Mouse (Mus musculus) CD4-positive helper T cell, adult 2 months (primary cell): ENCODE results near the gene Nfkbib.

Experiments
- DNase-seq: peaks from one replicate; pipeline ENCODE4 v3.0.0-alpha.2; 2012; ENCODE audit warnings: low read depth, missing footprints, low spot score

The Nfkbib gene

GRCm38 (mm10) chr7:28767462-28767965, at the start of gene Nfkbib:
Gene Nfkbib, minus strand, starts transcription at chr7:28767512.
- no peak for DNase-seq

DNA sequence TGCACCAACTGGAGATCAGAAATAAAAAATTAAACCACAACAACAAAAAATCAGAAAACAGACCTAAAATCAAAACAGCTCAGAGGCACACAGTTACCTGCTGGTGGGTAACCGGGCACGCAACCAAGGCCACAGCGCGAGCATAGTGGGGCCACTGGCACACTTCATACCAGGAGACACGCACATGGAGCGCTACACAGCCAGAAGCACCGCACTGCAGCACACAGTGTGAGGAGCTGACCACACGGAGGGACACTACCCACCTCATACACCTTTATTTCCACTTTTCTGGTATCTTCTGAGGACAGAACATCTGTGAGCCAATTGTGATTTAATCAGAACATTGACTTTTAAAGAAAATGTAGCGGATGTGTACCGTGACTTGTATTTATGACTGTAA, 49.6 kb upstream of the Nfkbib start:
- no peak for DNase-seq

DNA sequence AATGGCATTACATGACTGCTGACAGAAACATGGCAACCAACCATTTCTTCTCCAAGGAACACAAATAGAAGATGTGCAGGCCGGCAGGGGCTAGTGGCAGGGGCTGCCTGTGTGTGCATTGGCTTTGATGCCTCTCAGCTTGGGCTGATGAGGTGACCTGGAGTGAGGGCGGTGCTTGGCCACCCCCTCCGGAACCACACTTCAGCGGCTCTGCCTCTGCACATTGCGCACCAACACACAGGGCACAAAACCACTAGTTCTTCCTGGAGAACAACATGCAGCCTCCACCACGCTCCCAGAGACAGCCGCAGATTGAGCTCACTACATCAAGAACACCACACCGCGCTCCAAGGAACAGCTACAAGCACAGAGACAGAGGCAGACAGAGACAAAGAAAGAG, 48.9 kb upstream of the Nfkbib start:
- peak; percentile 49 for DNase-seq

GRCm38 (mm10) chr7:28815230-28815629, 47.9 kb upstream of the Nfkbib start:
- no peak for DNase-seq

DNA sequence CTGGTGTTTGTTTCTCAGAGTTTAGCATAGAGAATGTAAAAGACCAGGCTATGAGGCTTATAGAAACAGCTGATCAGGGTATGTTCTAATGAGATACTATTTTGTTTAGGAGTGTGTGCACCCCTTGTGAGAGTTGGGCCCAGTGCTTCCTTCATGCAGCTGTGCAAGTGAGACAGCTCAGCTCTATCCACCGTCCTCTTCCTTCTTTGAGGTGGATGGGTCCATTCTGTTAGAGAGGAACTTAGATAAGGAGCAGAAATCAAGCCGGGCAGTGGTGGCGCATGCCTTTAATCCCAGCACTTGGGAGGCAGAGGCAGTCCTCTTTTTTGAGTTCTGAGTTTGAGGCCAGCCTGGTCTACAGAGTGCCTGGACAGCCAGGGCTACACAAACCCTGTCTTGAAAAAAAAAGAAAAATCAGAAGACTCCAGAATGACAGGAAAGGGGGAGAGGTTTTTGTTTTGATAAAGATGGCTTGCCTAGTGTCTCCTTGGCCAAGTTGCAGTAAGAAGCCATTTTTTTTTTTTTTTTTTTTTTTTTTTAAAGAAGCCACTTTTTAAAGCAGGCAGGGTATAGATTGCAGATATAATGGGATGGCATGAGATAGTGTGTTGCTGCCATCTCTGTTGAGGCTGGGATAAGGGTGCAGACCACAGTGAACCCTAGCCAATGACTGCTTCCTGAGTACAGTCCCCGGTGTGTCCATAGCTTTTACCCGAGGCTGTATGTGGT, 47.2 kb upstream of the Nfkbib start:
- DNase-seq, result no peak

DNA sequence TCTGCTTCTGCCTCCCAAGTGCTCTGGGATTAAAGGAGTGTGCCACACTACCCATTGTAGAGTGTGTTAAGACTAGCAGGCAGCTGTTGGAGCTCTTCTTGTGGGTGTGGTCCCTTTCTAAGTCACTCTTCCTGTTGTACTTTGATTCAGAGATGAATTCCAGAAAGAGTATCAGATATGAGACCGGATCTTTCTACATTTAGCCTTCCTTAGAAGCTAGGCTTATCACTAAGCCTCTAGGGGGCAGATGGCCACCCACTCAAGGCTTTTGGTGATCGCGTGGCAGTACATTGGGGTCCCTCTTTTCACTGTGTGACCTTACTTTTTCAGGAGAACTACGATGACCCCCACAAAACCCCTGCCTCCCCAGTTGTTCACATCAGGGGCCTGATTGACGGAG, 45.6 kb upstream of the Nfkbib start:
- peak; percentile 58 for DNase-seq

- peak; percentile 42 for DNase-seq
Measured at GRCm38 (mm10) chr7:28812436-28812835, 45.1 kb upstream of the Nfkbib start.

- no peak for DNase-seq
Measured at GRCm38 (mm10) chr7:28811640-28812275, 44.4 kb upstream of the Nfkbib start.

GRCm38 (mm10) chr7:28811228-28811627, 43.9 kb upstream of the Nfkbib start:
- DNase-seq, result peak; percentile 97

GRCm38 (mm10) chr7:28810107-28811066, 43.1 kb upstream of the Nfkbib start:
- peak; percentile 99 for DNase-seq

DNA sequence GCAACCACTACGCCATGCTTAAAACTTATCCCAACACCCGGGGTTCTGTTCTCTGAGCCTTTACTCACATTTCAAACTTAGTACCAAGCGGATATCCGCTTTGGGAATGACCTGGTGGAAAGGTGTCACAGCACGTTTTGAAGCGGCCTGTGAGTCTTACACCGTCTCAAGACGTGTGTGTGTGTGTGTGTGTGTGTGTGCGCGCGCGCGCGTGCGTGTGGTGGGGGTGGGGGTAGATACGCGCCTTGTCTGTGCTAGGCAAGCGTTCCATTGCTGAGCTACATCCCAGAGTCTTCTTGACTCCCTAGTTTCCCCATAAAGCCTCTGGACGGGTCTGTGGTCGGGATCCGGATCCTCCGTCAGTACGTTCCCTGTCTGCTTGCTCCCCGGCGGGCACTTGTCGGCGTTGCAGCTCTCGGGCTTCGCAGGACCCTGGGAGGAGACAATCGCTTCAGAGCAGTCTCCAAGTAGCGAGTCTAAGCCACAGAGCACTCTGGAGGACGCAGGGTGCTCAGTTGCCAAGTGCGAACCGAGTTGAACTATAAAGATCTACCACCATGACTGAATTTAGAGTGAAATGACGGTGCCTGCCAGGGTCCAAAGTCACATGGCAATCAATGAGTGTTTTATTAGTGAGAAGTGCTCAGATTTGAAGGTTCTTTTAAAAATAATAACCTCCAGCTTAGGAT, 42.2 kb upstream of the Nfkbib start:
- DNase-seq, result peak; percentile 90

DNA sequence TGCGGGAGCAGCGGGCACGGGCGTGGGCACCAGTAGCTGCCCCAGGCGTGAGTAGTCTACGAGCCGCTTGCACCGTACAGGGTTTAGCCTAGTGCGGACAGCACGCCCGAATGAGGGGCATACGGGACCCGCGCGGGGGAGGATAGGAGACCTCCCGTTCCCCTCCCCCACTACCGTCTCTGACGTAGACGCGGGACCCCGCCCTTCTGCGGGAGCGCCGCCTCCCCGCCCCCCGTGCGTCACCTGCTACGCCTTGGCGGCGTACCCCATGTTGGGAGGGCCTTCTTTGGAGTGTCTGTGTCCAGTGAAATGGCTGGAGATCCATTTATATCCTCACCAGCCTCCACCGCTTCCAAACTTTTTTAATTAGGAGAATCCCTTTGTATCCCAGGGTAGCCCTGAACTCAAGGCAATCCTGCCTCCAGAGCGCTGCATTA, 41.7 kb upstream of the Nfkbib start:
- peak; percentile 95 for DNase-seq

DNA sequence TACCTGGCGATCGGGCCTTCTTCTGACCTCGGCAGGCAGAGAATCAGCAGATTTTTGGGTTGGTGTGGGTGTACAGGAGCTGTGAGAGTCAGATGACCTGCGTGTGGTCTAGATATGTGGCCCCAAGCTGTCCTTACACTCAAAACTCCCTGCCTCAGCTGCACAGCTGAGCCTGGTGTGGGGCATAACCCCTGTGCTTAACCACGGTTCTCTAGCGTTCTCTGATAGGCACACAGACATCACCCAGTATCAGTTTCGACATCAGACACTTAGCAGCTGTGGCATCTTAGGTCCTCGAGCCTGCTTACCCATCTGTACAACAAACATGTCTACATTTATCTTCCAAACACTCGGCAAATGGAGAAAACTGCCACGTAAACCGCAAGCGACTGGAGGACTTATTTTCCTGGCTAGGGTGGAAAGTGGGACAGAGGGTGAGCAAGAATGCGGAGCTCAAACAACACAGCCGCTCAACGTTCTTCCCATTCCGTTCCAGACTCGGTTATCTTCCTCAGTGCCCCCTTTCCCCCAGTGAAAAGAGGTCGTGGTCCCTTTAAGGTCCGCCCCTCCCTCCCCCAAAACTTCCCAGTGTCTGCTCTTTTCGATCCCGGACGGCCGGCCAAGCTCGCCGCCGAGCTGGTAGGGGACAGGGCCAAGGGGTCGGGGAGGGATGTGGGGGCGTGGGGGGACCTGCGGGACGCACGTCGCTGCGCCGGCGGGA, 41.1 kb upstream of the Nfkbib start, which contains the start of gene Hnrnpl:
Hnrnpl (plus strand) TSS at position 321 of the 721 bp plus-strand sequence.
- peak; percentile 87 for DNase-seq

GRCm38 (mm10) chr7:28807641-28808220, 40.4 kb upstream of the Nfkbib start:
- DNase-seq, result no peak

DNA sequence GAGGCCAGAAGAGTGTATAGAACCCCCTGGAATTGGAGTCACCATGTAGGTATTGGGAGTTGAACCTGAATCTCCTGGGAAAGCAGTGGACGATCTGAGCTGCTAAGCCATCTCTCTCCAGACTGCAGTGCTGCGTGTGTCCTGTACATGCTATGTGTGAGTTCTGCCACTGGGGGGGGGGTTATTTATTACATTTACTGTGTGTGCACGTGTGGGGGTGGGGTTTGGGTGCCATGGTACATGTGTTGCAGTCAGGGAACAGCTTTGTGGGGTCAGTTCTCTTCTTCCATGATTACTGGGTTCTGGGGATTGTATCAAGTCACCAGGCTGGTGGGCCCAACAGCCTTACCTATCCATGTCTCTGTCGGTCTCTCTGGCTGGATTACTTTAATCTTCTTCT, 39.6 kb upstream of the Nfkbib start:
- peak; percentile 74 for DNase-seq

- no peak for DNase-seq
Measured at GRCm38 (mm10) chr7:28803756-28804155, 36.4 kb upstream of the Nfkbib start.

DNA sequence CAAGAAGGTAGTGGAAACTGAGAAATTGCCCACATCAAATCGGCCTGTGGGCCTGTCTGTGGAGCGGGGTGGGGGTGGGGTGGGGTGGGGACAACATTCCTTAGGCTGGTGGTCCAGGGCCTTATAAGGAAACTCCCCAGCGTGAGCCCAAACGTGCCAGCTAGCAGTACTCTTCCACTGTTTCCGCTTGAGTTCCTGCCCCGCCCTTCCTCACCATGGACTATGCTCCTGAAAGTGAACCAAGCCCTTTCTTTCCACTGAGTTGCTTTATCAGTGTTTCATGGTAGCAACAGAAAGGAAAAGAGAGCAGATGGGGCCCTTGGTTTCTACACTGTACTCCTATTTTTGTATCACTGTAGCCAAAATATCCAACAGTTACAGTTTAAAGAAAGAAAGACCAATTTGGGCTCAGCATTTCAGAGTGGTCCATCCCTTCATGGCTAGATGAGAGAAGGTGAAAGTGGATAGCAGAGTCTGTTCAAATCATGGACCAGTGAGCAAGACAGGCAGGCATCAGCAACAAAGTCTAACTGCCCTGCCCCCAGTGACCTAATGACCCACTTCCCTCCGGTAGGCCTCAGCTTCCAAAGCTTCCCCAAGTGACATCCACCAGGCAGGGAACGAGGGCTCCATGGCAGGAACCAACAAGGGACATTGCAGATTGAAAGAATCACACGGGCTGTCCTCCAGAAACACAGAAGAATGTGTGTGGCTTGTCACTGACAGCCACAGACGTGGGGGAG, 35.7 kb upstream of the Nfkbib start:
- peak; percentile 52 for DNase-seq

DNA sequence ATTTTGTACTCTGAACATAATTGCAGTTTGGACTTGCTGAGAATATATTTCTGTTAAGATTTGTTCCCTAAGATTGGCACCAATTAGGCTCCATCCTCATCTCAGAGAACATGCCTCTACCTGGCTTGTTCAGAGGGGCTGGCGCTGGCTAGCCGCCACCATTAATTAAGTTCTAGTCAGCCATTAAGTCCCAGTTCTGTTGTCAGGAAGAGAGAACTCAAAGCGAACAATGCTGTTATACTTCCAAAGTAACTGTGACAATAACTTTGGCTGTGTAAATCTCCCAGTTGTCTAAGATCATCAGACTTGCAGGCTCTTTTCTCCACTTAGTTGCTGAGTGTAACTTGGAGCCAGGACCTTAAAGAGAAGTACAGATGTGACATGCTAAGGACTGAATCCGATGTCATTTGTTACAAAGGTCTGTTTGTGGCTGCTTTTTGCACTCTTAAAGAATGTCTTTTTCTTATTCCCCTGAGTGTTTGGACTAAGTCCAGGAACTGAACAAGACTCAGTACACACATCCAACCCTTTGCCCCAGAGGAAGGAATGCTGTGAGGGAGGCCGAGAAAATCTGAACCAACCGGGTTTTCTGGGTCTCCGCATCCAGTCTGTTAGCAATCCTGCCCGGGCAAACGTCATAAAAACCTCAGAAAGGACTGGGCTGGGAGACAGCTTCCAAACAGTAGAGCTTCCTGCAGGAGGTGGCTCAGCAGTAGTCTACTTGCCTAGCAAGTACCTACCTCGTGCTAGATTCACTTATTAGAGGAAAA, 34.8 kb upstream of the Nfkbib start:
- no peak for DNase-seq

DNA sequence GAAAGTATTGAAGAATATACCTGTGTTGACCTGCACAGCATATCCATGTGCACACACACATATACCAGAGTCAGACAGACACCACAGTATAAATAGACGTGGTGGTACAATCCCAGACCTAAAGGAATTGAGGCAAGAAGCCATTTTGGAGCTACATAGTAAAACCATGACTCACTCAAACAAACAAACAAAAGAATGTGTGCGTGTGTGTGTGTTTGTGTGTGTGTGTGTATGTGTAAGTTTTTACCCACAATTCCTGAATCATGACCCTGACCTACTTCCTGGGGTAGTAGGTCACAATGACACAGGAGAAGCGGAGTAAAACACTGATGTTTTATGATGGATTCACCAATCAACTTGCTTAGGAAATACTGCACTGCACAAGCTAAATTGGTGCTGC, 34.1 kb upstream of the Nfkbib start:
- DNase-seq, result no peak
